Mouse (Mus musculus) spleen, adult 2 months (tissue): ENCODE data around the gene R3hdm2.

Experiments used
- CTCF ChIP-seq: fragments of 200-500 bp; IDR thresholded peaks from 2 replicates; pipeline ENCODE4 v1.5.1; 2011; ENCODE audit warnings: mild to moderate bottlenecking, inconsistent platforms; ENCODE audit not compliant: insufficient read depth, insufficient read length, insufficient replicate concordance; ENCODE audit errors: extremely low read depth
- POLR2A ChIP-seq: fragments of 200-500 bp; IDR thresholded peaks from 2 replicates; pipeline ENCODE4 v1.6.1; 2011; ENCODE audit warnings: low read depth, low read length, inconsistent platforms

DNA sequence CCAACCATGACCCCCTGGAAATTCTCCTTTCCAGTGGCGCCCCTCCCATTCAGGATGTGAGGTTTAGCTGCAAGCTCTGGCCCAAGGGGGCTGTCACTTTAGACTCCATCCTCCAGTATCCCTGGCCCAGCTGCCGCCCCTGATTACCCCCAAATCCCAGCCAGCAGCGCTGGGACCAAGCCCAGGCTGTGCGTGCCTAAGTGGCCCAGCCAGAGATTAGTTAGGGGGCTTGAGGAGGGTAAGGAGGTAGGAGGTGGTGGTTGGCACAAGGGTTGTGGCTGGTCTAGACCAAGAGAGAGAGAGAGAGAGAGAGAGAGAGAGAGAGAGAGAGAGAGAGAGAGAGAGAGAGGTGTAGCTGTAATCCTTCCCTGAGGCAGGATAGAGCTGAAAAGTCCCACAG, 151.4 kb downstream of the R3hdm2 start:
- no peak for TF ChIP-seq CTCF
- no peak for TF ChIP-seq POLR2A
